Mouse (Mus musculus): Measurements from ENCODE around the gene H2-T23. TPM values are rescaled to one million over a fixed set of nuclear protein-coding genes. Genes with fewer than 3 reads are reported as not detected.
"Not testable (repeated sequence)": the region's sequence is repeated elsewhere in the genome, so short reads cannot be mapped to it uniquely, and the experiment has no call there.

Gene H2-T23
- total RNA-seq (2014; rRNA removed) (6.1 and 9.2 TPM in 2 replicates), polyA plus RNA-seq (2015; fragmentation: Nextera tagmentation; extraction: Ambion mirVana) (6.4 and 7.3 TPM in 2 replicates)

DNA sequence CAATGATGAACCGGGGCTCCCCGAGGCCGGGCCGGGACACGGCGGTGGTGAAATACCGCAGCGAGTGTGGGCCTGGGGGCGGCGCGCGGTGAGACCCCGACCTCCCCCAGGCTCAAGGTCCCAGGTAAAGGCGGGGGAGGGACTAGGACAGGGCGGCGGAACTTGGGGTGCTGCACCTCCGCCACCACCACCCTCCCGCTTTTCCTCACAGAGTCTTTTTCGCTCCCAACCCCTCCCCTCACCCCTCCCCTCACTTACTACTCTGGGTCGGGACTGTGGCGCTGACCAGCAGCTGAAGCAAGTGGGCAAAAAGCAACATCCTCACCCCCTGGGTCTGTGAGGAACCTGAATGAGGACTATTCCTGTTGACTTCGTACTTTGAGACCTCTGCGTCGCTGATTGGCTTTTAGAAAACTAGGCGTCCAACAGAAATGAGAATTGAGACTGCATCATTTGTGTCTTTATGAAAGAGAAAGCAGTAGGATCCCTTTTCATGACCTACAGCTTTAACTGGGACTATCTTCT is at the start of gene H2-T23:
TSS of gene H2-T23 (minus strand) at position 505 of the 525 bp plus-strand sequence.
- 0 out of 2 replicates have a peak within 1 kb of the TSS, but pooled peaks have one; percentile 19 for H3K9ac ChIP-seq (replicated peaks; ENCODE audit: low read length, poor library complexity, severe bottlenecking)
- peak within 1 kb of the TSS; percentile 39 for H3K4me3 ChIP-seq (ENCODE audit: low read depth, low read length)
- ATAC-seq (ENCODE audit: low FRiP score); H3K27me3 ChIP-seq (ENCODE audit: insufficient read depth, low read length); DNase-seq (ENCODE audit: low spot score); H3K4me1 ChIP-seq (ENCODE audit: insufficient read depth, low read length); H3K36me3 ChIP-seq (ENCODE audit: insufficient read depth, low read length); H3K9me3 ChIP-seq (ENCODE audit: low read length); H3K27ac ChIP-seq (ENCODE audit: low read depth, low read length): not testable (repeated sequence)
- WGBS = 0% methylated on average over 19 of the region's 25 CpGs
- H3K4me2 ChIP-seq (ENCODE audit: low read depth, low read length, poor library complexity, severe bottlenecking) = peak within 1 kb of the TSS; percentile 69

DNA sequence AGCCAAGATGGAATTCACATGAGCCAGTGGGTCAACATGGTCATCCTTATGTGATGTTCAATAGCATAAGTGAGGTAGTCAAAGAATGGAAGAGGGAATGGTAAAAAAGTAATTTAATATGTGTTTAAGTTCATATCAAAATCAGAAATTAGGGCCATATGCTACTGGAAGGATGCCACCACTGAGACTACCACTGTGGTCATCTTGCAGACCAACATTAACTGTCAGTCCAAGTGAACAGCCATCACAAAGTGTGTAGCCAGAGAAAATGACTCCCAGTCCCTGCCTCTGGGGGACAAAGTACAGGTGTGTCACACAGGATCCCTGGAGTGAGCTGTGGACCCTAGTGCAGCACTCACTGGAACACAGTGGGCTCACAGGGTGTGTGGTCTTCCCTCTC is 49.2 kb upstream of the H2-T23 start:
- H3K4me3 ChIP-seq (ENCODE audit: low read depth, low read length); H3K4me1 ChIP-seq (ENCODE audit: insufficient read depth, low read length); H3K9ac ChIP-seq (replicated peaks; ENCODE audit: low read length, poor library complexity, severe bottlenecking); DNase-seq (ENCODE audit: low spot score); ATAC-seq (ENCODE audit: low FRiP score); H3K36me3 ChIP-seq (ENCODE audit: insufficient read depth, low read length); H3K4me2 ChIP-seq (ENCODE audit: low read depth, low read length, poor library complexity, severe bottlenecking); H3K9me3 ChIP-seq (ENCODE audit: low read length); H3K27me3 ChIP-seq (ENCODE audit: insufficient read depth, low read length); H3K27ac ChIP-seq (ENCODE audit: low read depth, low read length): not testable (repeated sequence)

DNA sequence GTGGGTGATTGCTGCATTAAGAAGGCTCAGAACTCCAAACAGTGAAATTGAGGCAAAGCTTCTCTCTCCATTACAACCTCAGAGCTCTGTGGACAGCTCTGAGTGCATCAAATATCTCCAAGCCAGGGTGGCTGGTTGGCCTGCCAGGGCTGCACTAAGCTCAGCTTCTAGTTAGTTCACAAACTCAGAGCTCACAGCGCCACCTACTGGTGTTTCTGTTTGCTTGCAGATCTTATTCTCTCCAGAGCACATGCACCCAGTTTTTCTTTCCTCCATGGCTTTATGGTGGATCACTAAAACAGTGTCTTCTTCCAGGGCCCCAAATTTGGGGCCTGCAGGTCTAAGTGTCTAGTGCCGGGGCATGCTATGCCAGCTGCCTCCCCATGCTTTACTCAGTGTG is 28.2 kb upstream of the H2-T23 start:
- Histone ChIP-seq H3K4me1 (ENCODE audit: insufficient read depth, low read length) (no peaks in the 10 kb centered on the region), H3K36me3 (ENCODE audit: insufficient read depth, low read length) (no peaks in the 10 kb centered on the region), H3K27ac (ENCODE audit: low read depth, low read length) (no peak overlapping the region), H3K9me3 (ENCODE audit: low read length) (no peaks in the 10 kb centered on the region), H3K27me3 (ENCODE audit: insufficient read depth, low read length) (no peaks in the 10 kb centered on the region), H3K4me2 (ENCODE audit: low read depth, low read length, poor library complexity, severe bottlenecking) (no peak overlapping the region), H3K9ac (replicated peaks; ENCODE audit: low read length, poor library complexity, severe bottlenecking) (no peak overlapping the region), H3K4me3 (ENCODE audit: low read depth, low read length) (no peak overlapping the region)
- peak; percentile 74 for TF ChIP-seq CTCF (IDR thresholded peaks at IDR 0.05)
- ATAC-seq (ENCODE audit: low FRiP score) (no peak), DNase-seq (ENCODE audit: low spot score) (peak; percentile 89)
- 31% methylated on average over 2 of the region's 2 CpGs for WGBS

DNA sequence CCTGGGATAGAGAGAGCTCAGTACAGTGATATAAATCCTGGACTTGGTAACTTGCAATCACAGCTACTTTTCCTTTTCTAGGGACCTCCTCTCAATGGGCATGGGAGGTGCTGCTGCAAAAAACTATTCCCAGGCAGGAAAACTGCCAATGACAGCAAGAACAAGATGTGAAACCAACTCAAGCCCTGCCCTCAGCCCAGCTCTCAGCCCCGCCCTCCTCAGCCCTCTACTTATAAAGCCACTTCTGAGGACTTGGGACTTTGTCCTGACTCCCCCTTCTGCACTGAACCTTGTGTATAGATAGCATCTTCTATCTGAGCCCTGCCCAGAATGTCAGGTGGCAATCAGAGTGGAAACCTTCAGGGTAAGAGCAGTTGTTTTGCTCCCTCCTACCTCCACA is 25.7 kb upstream of the H2-T23 start, which contains the start of gene Gm11127:
TSS of gene Gm11127 (minus strand) at position 10 of the 400 bp plus-strand sequence.
- ATAC-seq (ENCODE audit: low FRiP score); H3K9me3 ChIP-seq (ENCODE audit: low read length); H3K9ac ChIP-seq (replicated peaks; ENCODE audit: low read length, poor library complexity, severe bottlenecking); H3K36me3 ChIP-seq (ENCODE audit: insufficient read depth, low read length); H3K27ac ChIP-seq (ENCODE audit: low read depth, low read length); H3K27me3 ChIP-seq (ENCODE audit: insufficient read depth, low read length); DNase-seq (ENCODE audit: low spot score); H3K4me3 ChIP-seq (ENCODE audit: low read depth, low read length); H3K4me2 ChIP-seq (ENCODE audit: low read depth, low read length, poor library complexity, severe bottlenecking); H3K4me1 ChIP-seq (ENCODE audit: insufficient read depth, low read length): not testable (repeated sequence)
- 73% methylated on average over 1 of the region's 1 CpGs for WGBS

DNA sequence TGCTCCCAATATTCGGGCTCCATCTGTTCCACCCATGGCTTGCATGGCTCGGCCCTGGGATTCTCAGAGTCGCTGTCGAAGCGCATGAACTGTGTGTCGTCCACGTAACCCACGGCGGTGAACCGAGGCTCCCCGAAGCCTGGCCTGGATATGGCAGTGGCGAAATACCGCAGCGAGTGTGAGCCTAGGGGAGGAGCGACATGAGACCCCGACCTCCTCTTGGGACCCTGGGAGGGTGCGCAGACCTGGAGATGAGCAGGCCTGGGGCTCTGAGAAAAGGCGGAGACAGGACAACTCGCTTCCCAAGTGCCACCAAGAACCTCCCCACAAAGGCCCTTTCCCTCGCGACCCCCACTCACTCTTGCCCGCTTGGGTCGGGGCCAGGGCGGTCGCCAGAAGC is 25.3 kb upstream of the H2-T23 start:
- not testable (repeated sequence) for H3K4me1 ChIP-seq (ENCODE audit: insufficient read depth, low read length); H3K9ac ChIP-seq (replicated peaks; ENCODE audit: low read length, poor library complexity, severe bottlenecking); H3K9me3 ChIP-seq (ENCODE audit: low read length); H3K4me3 ChIP-seq (ENCODE audit: low read depth, low read length); H3K36me3 ChIP-seq (ENCODE audit: insufficient read depth, low read length); H3K27ac ChIP-seq (ENCODE audit: low read depth, low read length); H3K4me2 ChIP-seq (ENCODE audit: low read depth, low read length, poor library complexity, severe bottlenecking); H3K27me3 ChIP-seq (ENCODE audit: insufficient read depth, low read length); ATAC-seq (ENCODE audit: low FRiP score); DNase-seq (ENCODE audit: low spot score)
- 91% methylated on average over 24 of the region's 25 CpGs for WGBS

DNA sequence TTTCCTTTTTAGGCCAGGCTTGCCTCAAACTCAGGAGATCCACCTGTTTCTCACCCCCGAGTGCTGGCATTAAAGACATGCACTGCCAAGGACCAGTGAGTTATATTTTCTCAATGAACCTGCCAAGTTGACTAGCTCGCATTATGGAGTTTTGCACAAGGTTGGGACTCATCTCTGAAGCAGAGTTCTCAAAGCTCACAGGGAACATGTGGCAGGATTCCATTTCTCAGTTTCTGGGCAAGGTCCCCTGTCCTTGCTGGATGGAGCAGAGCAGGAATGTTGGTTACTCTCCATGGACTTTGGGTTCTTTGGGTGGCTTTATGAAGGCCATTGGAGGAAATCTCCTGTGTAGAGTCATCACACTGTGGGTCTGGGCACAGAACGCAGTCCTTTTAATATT is 10.6 kb upstream of the H2-T23 start:
- WGBS = 89% methylated on average over 3 of the region's 3 CpGs
- DNase-seq (ENCODE audit: low spot score) (no peak), ATAC-seq (ENCODE audit: low FRiP score) (no peak)
- no peaks in the 10 kb centered on the region for H3K27me3 ChIP-seq (ENCODE audit: insufficient read depth, low read length)
- H3K4me1 ChIP-seq (ENCODE audit: insufficient read depth, low read length) = no peaks in the 10 kb centered on the region
- no peak overlapping the region for H3K9ac ChIP-seq (replicated peaks; ENCODE audit: low read length, poor library complexity, severe bottlenecking)
- H3K4me2 ChIP-seq (ENCODE audit: low read depth, low read length, poor library complexity, severe bottlenecking) = peak overlapping the region; percentile 51
- H3K27ac ChIP-seq (ENCODE audit: low read depth, low read length) = no peak overlapping the region
- H3K4me3 ChIP-seq (ENCODE audit: low read depth, low read length) = peak overlapping the region; percentile 33; the same call in 1 of the 2 replicates
- no peaks in the 10 kb centered on the region for H3K9me3 ChIP-seq (ENCODE audit: low read length)
- no peaks in the 10 kb centered on the region for H3K36me3 ChIP-seq (ENCODE audit: insufficient read depth, low read length)
- TF ChIP-seq CTCF (IDR thresholded peaks at IDR 0.05) = no peak

DNA sequence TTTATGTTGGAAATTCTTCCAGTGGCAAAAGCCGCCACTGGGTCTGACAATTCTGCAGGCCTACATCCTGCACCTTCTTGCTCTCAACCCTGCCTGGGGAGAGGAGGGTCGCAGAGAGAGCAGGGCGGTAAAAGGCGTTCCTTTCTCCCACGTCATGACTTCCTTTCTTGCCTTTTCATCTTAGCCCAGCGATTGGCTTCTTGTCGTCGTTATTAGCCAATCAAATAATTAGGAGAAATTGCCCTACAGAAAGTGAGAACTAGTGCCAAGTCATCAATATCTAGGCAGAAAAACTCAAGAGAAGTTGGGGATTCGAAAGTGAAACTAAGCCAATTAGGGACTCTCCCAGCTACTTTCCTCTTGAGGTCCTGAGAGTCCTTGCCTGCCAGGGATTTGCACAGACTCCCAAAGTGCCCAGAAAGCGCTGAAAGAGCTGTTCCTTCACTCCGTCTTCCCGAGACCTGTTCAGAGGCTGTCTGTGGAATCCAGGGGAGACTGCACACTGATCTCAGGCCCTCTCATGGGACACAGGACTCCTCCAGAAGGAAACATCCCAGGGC is 10.0 kb upstream of the H2-T23 start, which contains the start of the genes H2-T22 and Gm6034:
TSS of gene H2-T22 (minus strand) at position 138 of the 560 bp plus-strand sequence.
TSS of gene Gm6034 (plus strand) at position 352 of the 560 bp plus-strand sequence.
- H3K4me3 ChIP-seq (ENCODE audit: low read depth, low read length) = peak within 1 kb of the TSS; percentile 33
- H3K27ac ChIP-seq (ENCODE audit: low read depth, low read length); H3K9me3 ChIP-seq (ENCODE audit: low read length); H3K36me3 ChIP-seq (ENCODE audit: insufficient read depth, low read length); H3K27me3 ChIP-seq (ENCODE audit: insufficient read depth, low read length); H3K4me1 ChIP-seq (ENCODE audit: insufficient read depth, low read length): not testable (repeated sequence)
- DNase-seq (ENCODE audit: low spot score) (peak; percentile 94), ATAC-seq (ENCODE audit: low FRiP score) (peak; percentile 91)
- H3K4me2 ChIP-seq (ENCODE audit: low read depth, low read length, poor library complexity, severe bottlenecking) = peak within 1 kb of the TSS; percentile 51
- whole genome bisulfite sequencing = 2% methylated on average over 12 of the region's 12 CpGs
- H3K9ac ChIP-seq (replicated peaks; ENCODE audit: low read length, poor library complexity, severe bottlenecking) = 0 out of 2 replicates have a peak within 1 kb of the TSS, but pooled peaks have one; percentile 36

DNA sequence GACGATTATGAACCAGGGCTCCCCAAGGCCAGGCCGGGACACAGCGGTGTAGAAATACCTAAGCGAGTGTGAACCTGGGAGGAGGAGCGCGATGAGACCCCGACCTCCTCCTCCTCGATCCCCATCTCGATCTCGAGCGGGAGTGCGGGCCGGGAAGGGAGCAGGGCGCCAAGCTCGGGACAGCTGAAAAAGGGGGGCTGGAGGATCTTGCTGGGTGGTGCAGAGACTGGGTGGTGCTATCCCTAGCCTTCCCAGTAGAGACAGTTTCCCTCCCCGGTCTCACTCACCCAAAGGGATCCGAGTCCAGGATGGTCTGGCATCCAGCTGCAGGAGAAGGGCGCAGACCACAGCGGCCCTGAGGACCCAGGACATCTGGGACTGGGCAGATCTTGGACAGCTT is 9.4 kb upstream of the H2-T23 start:
- H3K36me3 ChIP-seq (ENCODE audit: insufficient read depth, low read length); H3K27ac ChIP-seq (ENCODE audit: low read depth, low read length); H3K27me3 ChIP-seq (ENCODE audit: insufficient read depth, low read length); DNase-seq (ENCODE audit: low spot score); H3K4me1 ChIP-seq (ENCODE audit: insufficient read depth, low read length); H3K9me3 ChIP-seq (ENCODE audit: low read length): not testable (repeated sequence)
- H3K4me3 ChIP-seq (ENCODE audit: low read depth, low read length) = peak overlapping the region; percentile 33
- H3K4me2 ChIP-seq (ENCODE audit: low read depth, low read length, poor library complexity, severe bottlenecking) = peak overlapping the region; percentile 51
- ATAC-seq (ENCODE audit: low FRiP score) = peak; percentile 70
- WGBS = 1% methylated on average over 17 of the region's 19 CpGs
- H3K9ac ChIP-seq (replicated peaks; ENCODE audit: low read length, poor library complexity, severe bottlenecking) = 0 out of 2 replicates have a peak overlapping the region, but pooled peaks have one; percentile 36

DNA sequence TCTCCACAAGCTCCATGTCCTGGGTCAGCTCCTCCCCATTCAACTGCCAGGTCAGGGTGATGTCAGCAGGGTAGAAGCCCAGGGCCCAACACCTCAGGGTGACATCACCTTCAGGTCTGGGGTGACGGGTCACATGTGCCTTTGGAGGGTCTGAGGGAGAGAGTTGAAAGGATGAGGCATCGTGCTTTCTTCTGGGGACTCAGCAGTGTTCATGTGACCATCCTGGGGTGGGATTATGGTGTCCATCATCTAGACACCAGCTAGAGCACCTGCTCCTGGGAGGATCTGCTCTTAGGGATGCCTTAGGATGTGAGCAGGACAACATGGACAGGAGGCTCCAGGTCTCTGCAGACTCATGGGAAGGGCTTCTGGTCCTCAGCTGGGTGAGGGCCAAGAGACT is 7.9 kb upstream of the H2-T23 start:
- not testable (repeated sequence) for H3K27me3 ChIP-seq (ENCODE audit: insufficient read depth, low read length); H3K36me3 ChIP-seq (ENCODE audit: insufficient read depth, low read length); H3K9ac ChIP-seq (replicated peaks; ENCODE audit: low read length, poor library complexity, severe bottlenecking); DNase-seq (ENCODE audit: low spot score); ATAC-seq (ENCODE audit: low FRiP score); H3K4me3 ChIP-seq (ENCODE audit: low read depth, low read length); H3K9me3 ChIP-seq (ENCODE audit: low read length); H3K4me2 ChIP-seq (ENCODE audit: low read depth, low read length, poor library complexity, severe bottlenecking); H3K27ac ChIP-seq (ENCODE audit: low read depth, low read length); H3K4me1 ChIP-seq (ENCODE audit: insufficient read depth, low read length)
- WGBS = 79% methylated on average over 2 of the region's 2 CpGs

All from midbrain, postnatal 0 days (tissue).